Mouse (Mus musculus): Measurements from ENCODE around the gene Cyba.
A peak's percentile ranks its signal among the peaks of the same experiment; 100 is the strongest.

The Cyba gene

DNA sequence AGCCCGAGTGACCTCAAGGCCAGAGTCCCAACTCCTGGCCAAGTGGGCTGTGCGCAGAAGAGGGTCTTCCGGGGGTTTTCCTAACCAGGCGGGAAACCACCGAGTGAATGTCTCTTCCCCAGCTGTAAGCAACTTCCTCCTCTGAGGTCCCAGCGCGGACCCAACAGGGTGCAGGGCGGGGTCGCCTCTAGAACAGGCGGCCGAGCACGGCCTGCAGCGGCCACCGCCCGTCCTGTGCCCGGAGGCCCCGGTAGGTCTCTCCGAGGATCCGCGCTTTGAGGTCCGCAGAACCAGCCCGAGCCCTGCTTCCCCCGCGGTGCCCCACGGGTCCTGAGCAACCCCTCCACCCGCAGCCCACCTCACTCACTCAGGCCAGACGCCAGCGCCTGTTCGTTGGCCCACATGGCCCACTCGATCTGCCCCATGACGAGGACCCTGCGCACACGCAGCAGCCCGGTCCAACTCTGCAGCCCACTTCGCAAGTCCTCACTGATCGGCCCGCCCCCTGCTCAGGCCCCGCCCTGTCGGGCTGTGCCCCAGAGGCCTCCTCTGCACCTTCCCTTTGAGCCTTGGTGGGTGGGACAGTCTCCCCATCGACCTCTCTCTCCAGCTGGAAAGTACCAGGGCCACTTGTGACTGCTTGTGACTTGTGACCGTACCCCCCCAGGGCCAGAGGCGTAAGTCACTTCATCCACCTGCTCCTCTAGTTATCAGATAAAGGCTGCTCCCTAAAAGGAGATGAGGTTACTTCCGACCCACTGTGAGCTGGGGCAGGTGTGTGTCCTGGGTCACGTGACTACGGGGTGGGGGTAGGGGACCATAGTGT is at the start of gene Cyba:
Gene Cyba, minus strand, starts transcription at position 488 of the 826 bp plus-strand sequence.
- DNase-seq (ENCODE audit: low read depth, low spot score), result peak; percentile 57

DNA sequence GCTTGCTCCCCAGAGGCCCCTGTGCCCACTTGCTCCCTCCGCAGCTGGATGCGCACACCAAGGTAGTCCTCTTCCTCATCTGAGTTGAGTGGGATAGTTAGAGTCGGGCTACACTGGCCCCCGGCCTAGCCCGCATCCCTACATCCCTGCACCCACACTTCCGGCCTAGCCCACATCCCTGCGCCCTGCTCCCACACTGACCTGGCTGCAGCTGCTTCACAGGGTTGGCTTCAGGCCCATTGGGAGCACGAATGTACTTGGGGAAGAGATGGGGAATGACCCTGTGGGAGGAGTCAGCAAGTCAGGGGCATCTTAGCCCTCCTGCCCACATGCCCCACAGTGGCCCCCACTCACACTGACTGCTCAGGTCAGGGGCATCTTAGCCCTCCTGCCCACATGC is 49.7 kb upstream of the Cyba start:
- no peak for DNase-seq (ENCODE audit: low read depth, low spot score)

DNA sequence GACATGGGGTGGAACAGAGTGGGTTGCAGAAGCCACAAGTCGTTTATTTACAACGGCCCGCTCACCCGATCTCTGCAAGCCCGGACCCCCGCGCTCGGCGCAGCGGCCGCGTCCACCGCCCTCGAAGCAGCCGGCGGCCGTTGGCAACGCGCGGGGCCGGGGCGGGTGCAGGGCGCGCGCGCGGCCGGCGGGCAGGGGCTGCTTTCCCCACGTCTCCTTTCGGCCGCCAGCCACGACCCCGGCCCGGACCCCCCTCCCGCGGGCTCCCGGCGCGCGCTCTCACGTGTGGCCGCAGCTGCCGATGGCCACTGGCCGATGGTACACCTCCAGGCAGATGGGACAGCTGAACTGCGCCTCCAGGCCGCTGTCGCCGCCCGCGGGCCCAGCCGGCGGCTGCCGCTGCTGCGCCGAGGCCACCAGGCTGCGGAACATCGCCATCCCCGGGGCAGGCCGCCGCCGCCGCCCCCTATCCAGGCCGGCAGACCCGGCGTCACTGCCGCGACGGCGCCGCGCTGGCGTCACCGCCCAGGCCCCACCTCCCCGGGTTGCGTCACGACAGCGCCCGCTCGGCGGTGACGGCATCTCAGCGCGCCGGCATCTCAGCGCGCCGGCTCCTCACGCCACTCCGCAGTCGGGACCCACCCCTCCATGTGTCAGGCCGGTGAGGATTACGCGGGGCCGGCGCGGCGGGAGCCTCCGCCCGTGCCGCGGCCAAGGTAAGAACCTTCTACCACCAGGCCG is 43.0 kb upstream of the Cyba start, which contains the start of the genes Rnf166 and Ctu2:
Gene Rnf166, minus strand, starts transcription at position 485 of the 741 bp plus-strand sequence.
Gene Ctu2, plus strand, starts transcription at position 564 of the 741 bp plus-strand sequence.
- peak; percentile 84 for DNase-seq (ENCODE audit: low read depth, low spot score)

DNA sequence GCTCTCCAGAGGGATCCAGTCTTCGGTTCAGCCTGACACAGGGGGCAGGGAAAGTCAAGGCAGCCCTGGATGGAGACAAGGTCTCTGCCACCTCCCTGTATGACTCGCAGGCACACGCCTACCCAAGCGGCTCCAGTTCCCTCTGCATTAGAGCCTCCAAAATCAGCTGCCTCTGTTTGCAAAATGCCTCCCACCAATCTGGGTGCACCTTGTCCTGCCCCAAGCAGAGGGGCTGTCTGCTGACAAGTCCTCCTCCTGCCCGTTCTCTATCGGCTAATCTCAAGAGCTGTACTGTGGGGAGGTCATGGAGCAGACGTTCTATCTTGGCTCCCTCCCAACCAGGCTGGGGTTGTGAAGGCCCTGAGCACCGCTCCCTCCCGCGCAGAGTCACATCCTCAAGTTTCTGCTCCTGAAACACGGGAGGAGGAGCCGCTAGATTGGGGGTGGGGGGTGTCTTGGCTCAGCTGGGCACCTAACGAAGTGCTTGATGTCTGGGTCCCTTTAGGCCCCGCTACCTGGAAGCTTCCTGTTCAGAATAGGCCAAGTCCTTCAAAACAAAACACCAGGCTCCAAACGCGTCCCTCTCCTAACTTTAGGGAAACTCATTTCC is 42.3 kb upstream of the Cyba start:
- peak; percentile 39 for DNase-seq (ENCODE audit: low read depth, low spot score)

DNA sequence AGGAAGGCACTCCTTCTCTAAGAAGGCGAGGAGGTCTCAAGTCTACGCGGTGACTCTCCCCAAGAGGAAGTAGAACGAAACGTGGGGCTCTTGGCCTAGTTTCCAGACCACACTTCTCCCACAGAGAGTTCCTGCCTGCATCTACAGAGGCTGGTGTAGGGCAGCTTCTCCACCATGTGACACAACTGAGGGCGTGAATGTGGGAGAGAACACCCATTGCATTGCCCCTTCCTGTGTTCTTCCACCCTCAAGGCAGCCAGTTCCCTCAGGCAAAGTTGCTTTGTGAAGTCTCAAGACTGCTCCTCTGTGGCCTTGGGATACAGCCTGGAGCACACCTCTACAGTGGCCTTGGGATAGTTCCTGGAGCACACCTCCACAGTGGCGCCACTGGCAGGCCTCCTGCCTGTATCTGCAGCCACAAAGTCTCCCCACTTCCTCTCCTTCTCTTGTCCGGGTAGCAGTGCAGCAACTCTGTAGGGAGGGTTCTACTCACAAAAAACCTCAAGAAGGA is 41.2 kb upstream of the Cyba start:
- DNase-seq (ENCODE audit: low read depth, low spot score), result peak; percentile 30

DNA sequence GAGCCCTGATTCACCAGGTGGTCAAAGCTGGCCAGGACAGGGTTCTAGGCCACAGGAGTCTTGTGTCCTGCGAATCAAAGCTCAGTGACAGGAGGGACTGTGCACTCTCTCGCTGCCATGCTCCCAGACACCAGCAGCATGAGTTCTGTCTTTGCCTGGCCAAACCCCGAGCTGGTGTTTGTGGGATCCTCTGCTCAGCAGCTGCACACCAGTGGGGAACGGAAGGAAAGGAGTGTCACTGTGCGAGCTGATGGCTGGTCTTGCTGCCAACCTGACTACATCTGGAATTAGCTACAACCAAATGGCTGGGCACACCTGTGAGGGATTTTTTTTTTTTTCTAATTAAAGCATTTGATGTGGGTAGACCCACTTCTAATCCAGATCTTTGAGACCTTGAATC is 38.0 kb upstream of the Cyba start:
- no peak for DNase-seq (ENCODE audit: low read depth, low spot score)

DNA sequence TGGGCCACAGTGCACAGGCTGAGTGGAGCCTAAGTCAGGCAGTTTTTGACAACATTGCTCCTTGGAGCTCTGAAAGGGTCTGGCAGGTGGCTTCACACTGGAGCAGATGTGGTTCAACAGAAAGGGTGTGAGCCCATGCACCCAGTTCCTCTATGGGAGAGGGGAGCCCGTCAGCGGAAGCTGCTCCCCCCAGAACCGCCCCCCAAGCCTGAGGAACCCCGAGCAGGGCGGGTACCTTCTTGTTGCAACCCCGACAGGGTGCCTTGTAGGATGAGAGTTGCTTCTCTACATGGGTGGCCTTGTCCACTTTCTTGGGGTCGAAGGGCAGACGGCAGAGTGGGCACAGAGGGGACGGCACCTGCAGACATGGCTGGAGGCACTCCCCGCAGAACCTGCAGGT is 37.2 kb upstream of the Cyba start:
- DNase-seq (ENCODE audit: low read depth, low spot score), result no peak

DNA sequence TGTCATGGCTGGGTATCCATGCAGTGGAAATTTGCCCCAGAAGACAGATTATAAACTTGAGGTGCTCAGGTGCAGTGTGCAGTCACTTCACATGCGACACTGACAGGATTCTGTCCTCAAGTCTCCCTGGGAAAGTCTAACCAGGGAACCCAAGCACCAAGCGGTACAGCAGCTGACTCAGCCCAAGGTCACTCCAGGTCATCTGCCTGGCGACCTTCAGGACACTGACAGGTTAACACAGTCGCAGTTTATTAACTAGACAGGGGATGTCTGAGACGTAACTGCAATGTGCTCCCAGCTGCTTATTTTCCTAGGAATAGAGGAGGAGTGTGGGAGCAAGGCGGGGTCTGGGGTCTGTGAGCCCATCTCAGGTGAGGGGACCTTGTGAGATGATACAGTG is 36.7 kb upstream of the Cyba start:
- DNase-seq (ENCODE audit: low read depth, low spot score), result no peak

DNA sequence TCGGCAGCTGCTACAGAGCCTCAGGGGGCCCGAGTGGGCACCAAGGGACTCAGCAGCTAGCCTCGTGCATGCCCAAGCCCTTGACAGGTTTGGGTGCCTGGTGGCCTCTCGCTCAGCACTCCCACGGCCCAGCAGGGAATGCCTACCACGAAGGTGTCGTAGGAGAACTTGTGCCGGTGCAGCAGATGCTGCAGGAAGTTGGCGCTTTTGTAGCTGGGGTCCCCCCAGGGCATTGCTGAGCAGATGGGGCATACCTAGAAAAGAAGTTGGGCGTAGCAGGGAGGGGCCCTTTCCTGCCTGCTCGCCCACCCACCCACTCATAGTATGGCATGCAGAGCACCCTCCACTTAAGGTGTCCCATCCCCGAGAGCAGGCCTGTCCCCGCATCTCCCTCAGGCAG is 35.1 kb upstream of the Cyba start:
- DNase-seq (ENCODE audit: low read depth, low spot score), result no peak

DNA sequence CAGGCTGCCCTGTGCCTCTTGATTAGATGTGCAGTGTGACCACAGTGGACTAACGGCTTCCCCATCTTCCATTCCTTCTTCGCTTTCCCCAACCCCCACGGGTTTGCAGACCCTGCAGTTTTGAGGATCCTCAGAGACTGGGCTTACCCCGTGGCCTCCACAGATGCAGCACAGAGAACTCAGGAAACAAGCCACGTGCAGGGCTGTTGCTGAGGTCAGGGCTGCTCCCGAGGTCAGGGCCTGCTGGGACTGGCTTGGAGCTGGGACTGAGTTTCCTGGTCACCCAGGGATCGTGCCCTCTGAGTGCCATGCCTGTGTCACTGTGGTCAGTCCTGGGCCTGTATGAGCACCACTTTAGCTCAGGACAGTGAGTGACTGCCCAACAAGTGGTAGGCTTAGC is 32.3 kb upstream of the Cyba start:
- no peak for DNase-seq (ENCODE audit: low read depth, low spot score)

DNA sequence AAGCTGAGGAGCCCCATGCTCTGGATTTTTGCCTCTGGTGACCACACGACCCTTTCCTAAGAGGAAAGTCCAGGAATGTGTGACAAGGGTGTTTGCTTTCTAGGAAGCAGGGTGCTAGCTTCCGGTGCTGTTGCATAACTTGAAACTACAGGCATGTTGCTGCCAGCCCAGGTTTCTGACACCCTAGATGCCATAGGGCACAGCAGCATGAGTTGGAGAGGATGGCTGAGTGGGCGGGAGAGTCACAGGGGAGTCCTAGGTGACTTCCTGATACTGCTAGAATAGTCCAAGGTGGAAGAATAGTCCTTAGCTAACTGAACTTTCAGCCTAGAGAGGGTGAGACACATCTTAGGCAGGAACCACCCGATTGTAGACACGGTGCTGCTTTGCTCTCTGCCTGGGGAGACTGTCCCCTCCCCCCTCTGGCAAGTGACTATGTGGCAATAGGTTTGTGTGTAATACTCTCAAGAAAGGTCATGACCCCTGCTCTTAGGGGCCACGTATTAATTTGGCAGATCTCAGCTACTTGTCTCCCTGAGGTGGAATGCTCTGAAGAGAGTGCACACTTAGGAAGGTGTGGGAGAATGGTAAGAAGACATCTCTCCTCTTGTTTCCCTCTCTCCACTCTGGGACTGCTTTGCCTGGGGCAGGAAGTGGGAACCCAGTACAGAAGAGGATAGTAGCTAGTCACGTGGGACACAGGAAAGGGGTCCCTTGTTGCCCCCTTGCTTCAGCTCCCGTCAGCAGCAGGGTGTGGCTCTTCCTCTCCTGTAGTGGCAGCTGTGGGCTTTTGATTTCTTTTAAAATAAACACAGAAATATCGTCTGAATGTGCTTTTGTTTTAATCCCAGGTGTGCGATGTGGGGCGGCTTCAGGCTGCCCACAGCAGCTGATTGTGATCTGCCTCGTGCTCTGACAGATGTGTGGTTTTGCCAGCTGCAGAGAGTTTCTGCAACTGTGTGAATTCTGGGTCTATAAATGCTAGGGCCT is 31.2 kb upstream of the Cyba start:
- DNase-seq (ENCODE audit: low read depth, low spot score), result no peak

DNA sequence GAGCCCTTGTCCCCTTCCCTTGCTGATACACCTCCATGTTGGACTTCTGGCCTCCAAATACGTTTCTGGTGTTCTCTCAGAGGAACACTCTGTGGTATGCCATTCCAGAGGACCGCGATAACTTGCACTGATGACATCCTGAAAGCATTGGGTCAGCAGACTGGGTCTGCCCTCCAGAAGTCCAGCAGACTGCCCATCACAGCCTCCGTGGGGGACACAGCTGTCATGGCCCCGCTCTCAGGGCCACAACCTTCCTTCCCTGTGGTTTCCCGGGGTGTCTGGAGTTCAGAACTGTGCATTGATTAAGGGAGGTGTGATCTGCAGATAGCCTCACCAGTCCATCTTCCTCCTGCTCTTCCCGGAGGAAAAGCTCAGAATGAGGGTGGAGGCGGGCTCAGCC is 29.8 kb upstream of the Cyba start:
- no peak for DNase-seq (ENCODE audit: low read depth, low spot score)

DNA sequence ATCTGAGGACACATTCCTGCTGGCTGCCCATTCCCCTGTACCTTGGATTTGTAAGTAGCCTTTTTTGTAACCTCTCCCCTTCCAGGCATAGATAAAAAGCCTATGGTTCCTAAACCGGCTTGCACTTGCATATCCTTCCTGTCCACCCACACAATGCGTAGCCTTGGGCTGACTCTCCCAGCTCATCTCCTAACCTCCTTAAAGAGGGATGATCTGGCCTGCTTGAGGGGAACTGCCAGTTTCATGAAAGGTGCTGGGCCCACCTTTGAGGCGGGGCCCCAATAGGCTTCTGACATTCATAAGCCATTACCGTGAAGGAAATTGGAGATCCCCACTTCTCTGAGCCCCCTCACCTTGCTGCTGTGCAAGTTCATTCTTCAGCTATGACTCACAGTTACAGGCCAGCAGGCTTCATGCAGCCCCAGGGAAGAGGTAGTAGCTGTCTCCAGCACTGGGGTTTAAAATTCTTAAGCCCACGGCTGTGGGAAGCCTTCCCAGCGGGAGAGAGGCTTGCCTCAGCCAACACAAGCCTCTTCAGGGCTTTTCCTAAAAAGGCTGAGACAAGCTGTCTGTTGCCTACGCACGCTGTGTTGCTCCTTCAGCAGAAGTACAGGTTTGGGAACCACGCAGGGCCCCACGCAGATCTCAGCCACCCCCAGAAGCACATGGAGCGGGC is 28.9 kb upstream of the Cyba start:
- DNase-seq (ENCODE audit: low read depth, low spot score), result no peak

DNA sequence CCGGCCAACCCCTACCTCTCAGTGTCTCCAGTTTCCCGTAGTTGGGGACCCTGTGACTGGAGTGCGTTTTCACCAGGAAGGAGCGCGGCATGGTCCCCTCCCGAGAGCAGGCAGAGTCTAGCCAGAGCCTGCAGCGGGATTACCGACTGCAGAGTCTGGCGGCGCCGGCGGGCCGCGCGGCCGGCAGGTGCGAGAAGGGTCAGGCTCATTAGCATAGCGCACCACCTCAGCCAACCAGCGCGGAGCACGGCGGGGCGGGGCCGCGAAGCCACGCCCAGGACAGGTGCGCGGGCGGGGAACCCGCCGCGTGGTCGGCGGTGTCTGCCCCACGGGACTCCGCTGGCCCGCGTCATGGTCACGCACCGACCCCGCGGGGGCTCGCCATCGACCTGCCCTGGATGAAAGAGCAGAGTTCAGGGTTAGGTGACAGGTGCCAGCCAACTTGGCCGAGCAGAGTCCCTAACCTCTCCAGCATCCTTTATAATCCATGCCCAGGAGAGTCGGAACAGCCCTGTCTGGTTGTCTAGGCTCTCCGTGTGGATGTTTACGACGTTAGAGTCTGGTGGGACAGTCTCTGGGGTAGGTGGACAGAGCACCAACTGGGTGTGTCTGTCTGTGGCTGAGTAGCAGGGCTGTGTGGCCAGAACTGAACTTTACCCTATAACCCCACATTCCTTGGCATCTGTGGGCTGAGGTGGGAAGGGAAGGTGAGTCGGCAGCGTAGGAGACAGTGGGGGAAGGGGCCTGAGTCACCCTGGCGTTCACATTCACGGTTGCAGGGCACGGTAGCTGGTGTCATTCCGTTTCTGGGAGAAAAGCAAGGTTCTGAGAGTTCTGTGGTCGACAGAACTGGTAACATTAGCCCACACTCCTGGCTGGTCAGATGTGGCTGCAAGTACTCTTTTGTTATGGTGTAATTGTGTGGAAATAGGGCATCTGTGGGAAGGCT is 28.1 kb upstream of the Cyba start, which contains the start of gene Snai3:
Gene Snai3, minus strand, starts transcription at position 210 of the 949 bp plus-strand sequence.
- peak; percentile 79 for DNase-seq (ENCODE audit: low read depth, low spot score)

DNA sequence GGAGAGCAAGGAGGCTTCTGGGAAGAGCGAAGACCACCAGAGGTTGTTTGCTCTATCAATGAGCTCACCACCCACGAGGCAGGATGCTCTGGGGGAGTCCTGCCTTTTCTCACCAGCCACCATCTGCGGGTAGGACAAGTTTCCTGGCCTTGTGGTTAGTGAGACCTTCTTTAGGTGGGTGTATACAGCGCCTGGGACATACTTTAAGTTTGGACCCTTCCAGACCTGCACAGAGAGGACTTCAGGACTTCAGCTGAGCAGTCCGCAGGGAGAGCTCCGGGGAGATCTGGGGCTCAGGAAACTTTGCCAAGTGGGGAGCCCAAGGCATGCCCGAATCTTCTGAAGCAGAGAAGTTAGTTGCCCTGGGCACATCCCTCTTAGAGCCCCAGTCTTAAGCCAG is 27.3 kb upstream of the Cyba start:
- DNase-seq (ENCODE audit: low read depth, low spot score), result no peak

DNA sequence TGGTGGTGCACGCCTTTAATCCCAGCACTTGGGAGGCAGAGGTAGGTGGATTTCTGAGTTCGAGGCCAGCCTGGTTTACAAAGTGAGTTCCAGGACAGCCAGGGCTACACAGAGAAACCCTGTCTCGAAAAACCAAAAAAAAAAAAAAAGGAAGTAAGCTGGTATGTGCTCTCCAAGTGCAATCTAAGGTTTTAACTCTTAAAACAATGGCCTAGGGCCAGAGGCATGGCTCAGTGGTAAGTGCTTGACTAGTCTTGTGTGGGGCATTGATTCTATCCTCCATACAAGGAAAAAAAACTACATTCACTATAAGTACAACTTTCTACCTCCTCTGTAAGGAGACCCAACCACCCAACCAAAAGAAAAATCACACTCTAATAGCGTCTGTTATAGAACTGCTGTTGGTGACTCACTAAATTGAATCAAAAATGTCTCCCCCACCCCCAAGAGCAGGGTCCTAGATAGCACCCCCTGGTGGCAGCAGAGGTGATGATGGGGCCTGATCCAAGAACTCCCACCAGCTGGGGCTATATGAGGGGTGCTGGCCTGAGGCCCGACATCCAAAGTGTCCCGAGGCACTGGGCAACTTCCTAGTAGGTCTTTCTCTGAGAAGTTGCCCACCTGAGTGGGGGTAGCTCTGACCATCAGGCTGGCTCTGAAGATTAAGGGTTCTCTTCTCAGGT is 26.6 kb upstream of the Cyba start:
- DNase-seq (ENCODE audit: low read depth, low spot score), result no peak

DNA sequence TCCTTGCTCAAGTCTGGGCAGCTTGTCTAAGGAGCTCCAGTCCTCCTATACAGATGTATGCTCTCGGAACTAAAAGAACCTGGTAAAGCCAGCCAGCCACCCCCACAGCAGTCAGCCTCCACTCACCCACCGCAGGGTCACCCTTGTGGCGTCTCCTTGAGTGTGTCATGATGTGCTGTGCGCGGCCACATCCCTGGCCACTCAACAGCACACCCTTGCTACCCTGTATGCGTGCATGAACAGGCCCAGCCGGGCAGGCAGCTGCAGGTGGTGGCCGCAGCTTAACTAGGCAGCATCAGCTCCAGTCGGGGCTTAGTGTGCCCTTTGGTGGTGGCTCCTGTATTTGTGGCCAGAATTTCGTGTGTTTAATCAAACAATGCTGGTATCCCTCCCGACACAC is 24.4 kb upstream of the Cyba start:
- no peak for DNase-seq (ENCODE audit: low read depth, low spot score)

DNA sequence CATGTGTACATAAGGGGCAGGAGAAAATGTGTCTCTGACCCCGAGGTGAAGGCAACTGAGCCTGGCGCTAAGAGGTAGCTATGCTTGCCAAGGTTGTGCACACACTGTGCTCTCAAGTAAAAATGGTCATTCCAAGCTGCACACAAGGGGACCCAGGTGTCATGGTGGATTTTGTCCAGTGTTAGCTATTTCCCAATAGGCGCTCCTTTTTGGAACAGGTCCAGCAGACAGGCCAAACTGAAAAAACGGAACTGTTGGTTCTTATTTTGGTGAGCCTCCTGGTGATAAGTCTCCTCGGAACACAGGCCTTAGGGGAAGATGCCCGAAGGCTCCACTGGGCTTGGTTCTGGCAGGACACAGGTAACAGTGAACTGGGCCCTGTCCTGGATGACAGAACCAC is 21.7 kb upstream of the Cyba start:
- DNase-seq (ENCODE audit: low read depth, low spot score), result no peak

DNA sequence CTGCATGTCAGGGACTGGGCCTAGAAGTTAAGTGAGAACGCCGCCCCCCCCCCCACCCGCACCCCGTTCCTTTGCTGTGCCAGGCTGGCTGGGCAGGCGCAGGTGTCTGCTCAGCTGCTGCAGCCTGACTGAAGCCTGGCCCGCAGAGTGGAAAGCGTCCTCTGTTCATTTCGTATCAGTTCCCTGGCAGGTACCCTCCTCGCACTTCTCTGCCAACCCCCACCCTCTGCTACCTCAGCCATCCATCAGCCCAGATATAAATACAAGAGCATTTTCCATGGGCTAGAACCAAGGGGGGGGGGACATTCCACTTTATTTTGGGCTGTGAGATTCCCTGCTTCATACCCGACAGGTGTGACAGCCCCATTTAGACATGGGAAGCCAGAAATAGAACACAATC is 19.4 kb upstream of the Cyba start:
- peak; percentile 72 for DNase-seq (ENCODE audit: low read depth, low spot score)

Data from skeletal muscle tissue, adult 2 months (tissue).